Mouse (Mus musculus): Measurements from ENCODE around the gene Tmem231. TPM values are rescaled to one million over a fixed set of nuclear protein-coding genes. Genes with fewer than 3 reads are reported as not detected.

Gene Tmem231
- total RNA-seq, 2 experiments from 2014 or later = 11.7 to 13.2 TPM

DNA sequence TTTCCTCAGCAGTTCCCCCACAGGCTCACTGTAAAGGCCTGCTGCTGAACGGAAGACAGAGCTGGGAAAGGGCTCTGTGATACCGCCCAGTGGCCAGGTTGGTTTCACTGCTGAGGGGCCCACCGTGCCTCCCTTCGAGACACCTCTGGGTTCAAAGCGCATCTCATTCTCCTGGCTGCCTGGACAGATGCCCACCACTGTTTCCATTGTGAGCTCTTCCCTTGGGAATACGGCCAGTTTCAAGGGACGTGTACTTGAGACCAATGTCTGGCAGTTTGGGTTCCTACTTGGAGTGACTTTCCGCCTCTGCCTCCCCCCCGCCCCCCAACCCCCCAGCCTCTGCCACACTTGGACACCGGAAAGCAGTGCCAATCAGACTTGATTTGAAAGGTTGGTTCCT, 29.4 kb upstream of the Tmem231 start:
- no peak for TF ChIP-seq CTCF (IDR thresholded peaks at IDR 0.05)
- Histone ChIP-seq H3K27ac (no peak overlapping the region), H3K4me3 (no peak overlapping the region)
- DNase-seq (ENCODE audit: extremely low spot score in 1 of 2, low spot score in 2 of 2) = no peak
- intact Hi-C loops (cut with DNase I) = no loop called here

DNA sequence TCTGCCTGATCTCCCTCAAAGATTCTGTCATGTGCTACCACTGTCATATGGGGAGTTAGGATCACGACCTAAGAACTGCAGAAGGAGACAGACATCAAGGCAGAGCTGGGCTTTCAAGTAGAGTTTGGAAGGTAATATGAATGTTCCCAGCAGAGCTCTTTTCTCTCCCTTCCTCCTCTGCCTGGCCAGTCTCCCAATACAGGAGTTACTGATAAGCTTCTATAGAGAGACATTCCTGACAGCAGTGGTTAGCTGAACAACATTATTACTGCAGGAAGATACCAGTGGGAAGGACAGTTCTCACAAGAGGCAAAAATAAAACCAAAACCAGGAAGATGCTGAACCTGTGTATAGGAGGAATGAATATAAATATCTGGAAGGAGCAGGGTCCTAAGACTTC, 28.9 kb upstream of the Tmem231 start:
- TF ChIP-seq CTCF (IDR thresholded peaks at IDR 0.05) = no peak
- intact Hi-C loops (cut with DNase I) = no loop called here
- no peak overlapping the region for H3K4me3 ChIP-seq
- no peak for DNase-seq (ENCODE audit: extremely low spot score in 1 of 2, low spot score in 2 of 2)
- H3K27ac ChIP-seq = no peak overlapping the region

DNA sequence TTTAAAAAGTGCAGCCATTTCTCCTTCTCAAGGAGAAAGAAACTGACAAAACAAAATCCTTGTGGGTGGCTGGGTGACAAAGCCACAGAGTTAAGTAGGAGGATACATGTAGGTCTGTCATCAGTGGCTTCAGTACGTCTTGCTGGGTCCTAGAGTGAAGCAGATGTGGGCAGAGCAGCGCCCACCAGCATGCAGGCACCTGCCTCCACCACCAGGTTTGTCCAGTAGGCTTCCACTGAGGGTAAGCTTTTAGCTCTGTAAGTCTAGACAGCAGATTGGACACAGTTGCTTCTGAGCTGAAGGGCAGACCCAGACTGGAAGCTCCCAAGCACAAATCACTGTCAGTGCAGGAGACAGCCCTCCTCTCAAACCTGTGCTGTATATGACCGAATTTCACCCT, 27.6 kb upstream of the Tmem231 start:
- no peak for DNase-seq (ENCODE audit: extremely low spot score in 1 of 2, low spot score in 2 of 2)
- TF ChIP-seq CTCF (IDR thresholded peaks at IDR 0.05) = peak; percentile 6
- intact Hi-C loops (cut with DNase I) = no loop called here
- Histone ChIP-seq H3K27ac (no peak overlapping the region), H3K4me3 (no peak overlapping the region)

DNA sequence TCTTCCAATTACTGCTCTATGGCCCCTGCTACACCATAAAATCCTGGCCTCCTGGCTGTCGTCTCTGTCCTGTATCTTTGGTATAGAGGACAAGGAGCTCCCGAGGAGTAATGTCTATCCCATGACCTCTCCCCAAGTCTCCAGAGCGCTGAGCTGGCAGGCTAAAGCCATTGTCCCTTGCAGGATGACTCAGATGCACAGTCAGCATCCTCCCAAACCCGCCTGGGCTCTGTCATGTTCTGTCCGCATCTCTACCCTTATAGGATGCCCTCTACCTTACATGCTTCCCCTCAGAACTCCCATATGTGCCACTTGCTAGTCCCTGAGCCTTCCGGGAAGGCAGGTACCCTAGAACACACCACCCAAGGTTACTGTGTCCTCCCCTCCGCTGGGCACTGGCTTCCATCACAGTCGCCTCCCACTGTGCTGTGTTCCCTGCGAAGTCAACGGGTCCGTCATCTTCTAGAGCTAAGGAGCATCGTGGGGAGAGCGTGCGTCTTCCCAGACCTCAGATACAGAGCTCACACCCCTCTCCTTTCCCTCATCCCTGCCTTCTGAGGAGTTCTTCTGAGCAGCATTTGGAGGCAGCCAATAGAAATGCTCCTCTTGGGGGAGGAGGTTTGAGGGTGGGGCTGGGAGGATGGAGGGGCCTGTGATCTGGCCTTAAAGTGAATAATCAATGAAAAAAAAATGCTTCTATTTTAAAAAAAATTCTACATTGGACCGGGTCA, 27.1 kb upstream of the Tmem231 start:
- Histone ChIP-seq H3K4me3 (no peak overlapping the region), H3K27ac (no peak overlapping the region)
- DNase-seq (ENCODE audit: extremely low spot score in 1 of 2, low spot score in 2 of 2) = no peak
- no peak for TF ChIP-seq CTCF (IDR thresholded peaks at IDR 0.05)
- intact Hi-C loops (cut with DNase I) = no loop called here

DNA sequence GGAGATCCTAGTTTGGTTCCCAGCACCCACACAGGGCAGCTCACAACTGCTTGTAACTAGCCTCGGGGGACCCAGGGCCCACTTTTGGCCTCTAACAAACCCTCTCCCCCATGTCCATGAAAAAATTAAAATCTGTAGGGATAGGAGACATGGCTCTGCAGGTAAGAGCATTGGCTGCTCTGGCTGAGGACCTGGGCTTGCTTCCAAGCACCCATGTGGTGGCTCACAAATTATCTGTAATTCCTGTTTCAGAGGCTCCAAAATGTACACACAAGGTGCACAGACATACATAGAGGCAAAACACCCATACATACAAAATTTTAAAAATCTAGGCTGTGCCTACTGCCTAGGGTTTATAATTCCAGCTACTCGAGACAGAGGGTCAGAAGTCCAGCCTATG, 23.6 kb upstream of the Tmem231 start:
- DNase-seq (ENCODE audit: extremely low spot score in 1 of 2, low spot score in 2 of 2) = no peak
- intact Hi-C loops (cut with DNase I) = no loop called here
- Histone ChIP-seq H3K4me3 (no peak overlapping the region), H3K27ac (no peak overlapping the region)
- no peak for TF ChIP-seq CTCF (IDR thresholded peaks at IDR 0.05)

DNA sequence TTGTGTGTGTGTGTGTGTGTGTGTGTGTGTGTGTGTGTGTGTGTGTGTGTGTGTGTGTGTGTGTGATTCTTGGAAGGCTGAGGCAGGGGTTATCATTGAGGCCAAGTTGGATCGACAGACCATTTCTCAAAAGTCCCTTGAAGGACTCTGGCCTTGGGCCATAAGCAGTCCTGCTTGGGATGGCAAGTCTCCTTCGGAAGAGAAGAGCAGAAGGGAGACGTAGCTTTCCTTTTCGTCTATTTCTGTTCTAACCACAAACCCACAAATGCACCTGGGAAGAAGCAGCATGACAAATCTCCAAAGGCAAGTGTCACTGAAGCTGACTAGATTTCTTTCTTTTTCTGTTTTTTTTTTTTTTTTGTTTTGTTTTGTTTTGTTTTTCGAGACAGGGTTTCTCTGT, 22.2 kb upstream of the Tmem231 start:
- Histone ChIP-seq H3K27ac (no peak overlapping the region), H3K4me3 (no peak overlapping the region)
- DNase-seq (ENCODE audit: extremely low spot score in 1 of 2, low spot score in 2 of 2) = no peak
- intact Hi-C loops (cut with DNase I) = no loop called here
- TF ChIP-seq CTCF (IDR thresholded peaks at IDR 0.05) = no peak

DNA sequence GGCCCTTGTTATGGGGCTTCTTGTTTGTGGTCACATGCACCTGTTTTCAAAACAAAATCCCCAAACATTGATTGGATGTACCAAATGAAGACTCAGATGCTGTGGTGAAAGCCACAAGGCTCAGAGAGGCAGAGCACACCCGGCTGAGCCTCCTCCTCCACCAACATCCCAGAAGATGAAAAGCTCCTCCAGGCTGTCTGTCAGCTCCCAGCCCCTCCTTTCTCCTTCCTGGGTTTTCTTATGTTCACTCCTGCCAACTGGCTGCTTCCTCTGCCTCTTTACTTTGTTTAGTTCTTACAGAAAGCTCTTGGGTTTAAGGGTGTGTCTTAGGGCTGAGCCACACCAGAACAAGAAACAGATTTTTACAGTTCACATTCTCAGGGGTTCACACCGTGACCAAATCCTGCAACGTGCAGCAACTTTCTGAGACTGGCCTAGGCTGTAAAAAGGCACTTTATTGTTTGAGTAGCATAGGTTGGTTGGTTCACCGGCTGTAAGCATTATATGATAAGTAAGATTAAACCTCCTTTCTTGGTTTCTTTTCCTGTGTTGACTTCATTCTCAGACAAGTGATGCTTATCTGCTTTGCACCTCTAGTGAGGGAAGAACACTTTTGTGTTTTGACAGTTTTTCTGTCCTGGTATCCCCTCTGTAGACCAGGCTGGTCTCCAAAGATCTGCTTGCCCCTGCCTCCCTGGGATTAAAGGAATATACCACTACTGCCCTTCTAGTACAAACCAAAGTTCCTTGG, 21.3 kb upstream of the Tmem231 start:
- no peak overlapping the region for H3K27ac ChIP-seq
- TF ChIP-seq CTCF (IDR thresholded peaks at IDR 0.05) = no peak
- no peak overlapping the region for H3K4me3 ChIP-seq
- intact Hi-C loops (cut with DNase I) = no loop called here
- no peak for DNase-seq (ENCODE audit: extremely low spot score in 1 of 2, low spot score in 2 of 2)

DNA sequence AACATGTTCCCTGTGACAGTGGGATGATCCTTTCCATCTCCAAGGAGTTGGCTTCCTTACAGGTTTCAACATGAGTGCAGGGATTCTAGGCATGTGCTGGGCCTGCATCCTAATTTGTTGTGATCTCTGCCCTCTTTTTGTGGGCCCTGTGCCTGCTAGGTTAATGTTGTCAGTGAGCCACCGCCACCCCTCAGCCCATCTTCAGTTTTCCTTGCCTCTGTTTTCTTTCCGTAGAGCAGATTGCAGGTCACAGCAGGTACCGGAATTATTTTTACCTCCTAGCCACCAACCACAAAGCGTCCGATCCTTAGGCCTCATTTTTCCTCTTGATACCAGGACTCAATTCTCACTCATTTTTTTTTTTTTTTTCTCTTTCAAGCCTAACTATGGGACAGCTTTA, 18.3 kb upstream of the Tmem231 start:
- H3K4me3 ChIP-seq = no peak overlapping the region
- no peak for DNase-seq (ENCODE audit: extremely low spot score in 1 of 2, low spot score in 2 of 2)
- no peak for TF ChIP-seq CTCF (IDR thresholded peaks at IDR 0.05)
- intact Hi-C loops (cut with DNase I) = no loop called here
- no peak overlapping the region for H3K27ac ChIP-seq

DNA sequence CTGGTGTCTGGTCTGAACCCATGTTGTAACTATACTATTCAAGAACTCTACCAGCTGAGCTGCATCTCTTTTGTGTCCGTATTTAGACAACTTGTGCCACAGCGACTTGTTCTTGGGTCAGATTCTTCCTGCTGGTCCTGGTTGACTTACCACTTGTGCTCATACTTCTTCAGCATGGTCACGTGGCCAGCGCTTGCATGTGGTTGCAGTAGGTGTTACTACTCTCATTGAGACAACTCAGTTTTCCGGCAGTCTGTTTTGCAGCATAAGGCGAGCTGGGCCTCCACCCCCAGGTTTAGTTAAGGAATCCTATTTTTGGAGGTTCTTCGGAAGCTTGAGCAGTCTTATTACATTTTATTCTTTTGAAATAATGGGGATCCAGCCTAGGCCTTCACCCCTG, 17.6 kb upstream of the Tmem231 start:
- intact Hi-C loops (cut with DNase I) = no loop called here
- TF ChIP-seq CTCF (IDR thresholded peaks at IDR 0.05) = no peak
- Histone ChIP-seq H3K27ac (no peak overlapping the region), H3K4me3 (no peak overlapping the region)
- peak; percentile 32 to 58 for DNase-seq (ENCODE audit: extremely low spot score in 1 of 2, low spot score in 2 of 2)

DNA sequence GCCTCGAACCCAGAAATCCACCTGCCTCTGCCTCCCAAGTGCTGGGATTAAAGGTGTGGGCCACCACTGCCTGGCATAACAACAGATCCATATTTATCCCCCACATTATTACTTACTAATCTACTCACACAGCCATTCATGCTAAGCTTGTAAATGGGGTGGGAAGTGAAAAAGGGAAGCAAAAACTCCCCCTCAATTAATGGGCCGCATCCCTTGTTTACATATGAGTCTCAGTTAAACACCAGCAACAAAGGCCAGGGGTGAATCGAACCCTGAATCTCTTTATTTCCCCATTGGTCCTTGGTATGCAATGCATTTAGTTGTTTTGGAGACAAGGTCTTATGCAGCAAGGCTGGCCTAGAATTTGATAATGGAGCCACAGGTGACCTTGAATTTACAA, 17.2 kb upstream of the Tmem231 start:
- no peak for DNase-seq (ENCODE audit: extremely low spot score in 1 of 2, low spot score in 2 of 2)
- Histone ChIP-seq H3K27ac (no peak overlapping the region), H3K4me3 (no peak overlapping the region)
- TF ChIP-seq CTCF (IDR thresholded peaks at IDR 0.05) = no peak
- intact Hi-C loops (cut with DNase I) = no loop called here

DNA sequence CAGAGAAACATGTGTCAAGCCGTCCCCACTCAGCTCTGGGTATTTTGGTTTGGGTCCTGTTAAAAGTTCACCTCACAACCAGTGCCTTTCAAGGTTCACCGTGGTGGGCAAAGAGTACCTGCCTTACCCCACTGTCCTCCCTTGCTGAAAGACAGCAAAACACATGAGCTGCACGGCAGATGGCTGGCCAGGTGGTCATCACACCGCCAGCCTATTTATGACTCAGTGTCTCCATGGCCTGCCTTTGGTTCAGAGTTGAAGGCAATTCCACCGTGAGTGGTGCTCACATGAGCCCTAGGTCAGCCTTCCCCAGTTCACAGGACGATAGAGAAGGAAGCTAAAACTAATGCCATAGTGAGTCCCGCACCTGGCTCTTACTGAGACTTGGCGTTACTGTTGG, 14.3 kb upstream of the Tmem231 start:
- H3K4me3 ChIP-seq = no peak overlapping the region
- DNase-seq (ENCODE audit: extremely low spot score in 1 of 2, low spot score in 2 of 2) = no peak
- intact Hi-C loops (cut with DNase I) = no loop called here
- no peak overlapping the region for H3K27ac ChIP-seq
- no peak for TF ChIP-seq CTCF (IDR thresholded peaks at IDR 0.05)

DNA sequence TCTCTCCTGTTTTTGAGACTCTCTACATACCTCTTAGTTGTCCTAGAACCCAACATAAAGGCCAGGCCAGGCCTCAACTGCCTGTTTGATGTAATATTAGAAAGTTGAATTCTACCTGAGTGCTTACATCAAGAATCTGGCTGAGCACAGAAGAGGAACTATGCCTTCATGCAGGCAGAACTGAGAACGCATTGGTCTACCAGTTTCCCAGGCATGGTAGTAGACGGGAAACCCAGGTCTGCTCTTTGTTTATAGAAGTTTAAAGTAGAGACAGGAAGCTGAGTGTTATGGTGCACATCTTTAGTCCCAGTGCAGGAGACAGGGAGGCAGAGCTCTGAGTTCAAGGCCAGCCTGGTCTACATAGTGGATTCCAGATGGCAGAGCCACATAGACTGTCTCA, 13.5 kb upstream of the Tmem231 start:
- no peak for DNase-seq (ENCODE audit: extremely low spot score in 1 of 2, low spot score in 2 of 2)
- H3K27ac ChIP-seq = no peak overlapping the region
- no peak overlapping the region for H3K4me3 ChIP-seq
- no peak for TF ChIP-seq CTCF (IDR thresholded peaks at IDR 0.05)
- intact Hi-C loops (cut with DNase I) = no loop called here

DNA sequence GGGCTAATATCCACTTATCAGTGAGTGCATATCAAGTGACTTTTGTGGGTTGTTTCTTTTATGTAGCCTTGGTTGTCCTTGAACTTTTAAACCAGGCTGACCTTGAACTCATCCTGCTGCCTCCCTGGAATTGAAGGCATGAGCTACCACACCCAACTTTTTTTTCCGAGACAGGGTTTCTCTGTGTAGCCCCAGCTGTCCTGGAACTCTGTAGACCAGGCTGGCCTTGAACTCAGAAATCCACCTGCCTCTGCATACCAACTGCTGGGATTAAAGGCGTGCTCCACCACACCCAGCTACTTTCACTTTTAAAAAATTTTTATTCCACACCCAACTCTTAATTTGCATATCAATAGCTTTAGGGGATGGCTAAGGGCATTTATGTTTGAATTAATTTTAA, 9.9 kb upstream of the Tmem231 start:
- TF ChIP-seq CTCF (IDR thresholded peaks at IDR 0.05) = no peak
- DNase-seq (ENCODE audit: extremely low spot score in 1 of 2, low spot score in 2 of 2) = no peak
- intact Hi-C loops (cut with DNase I) = loop anchor here (5.0 kb wide), 1 partner anchor 49 kb away; the partner anchor contains the start of gene Adat1
- no peak overlapping the region for H3K27ac ChIP-seq
- H3K4me3 ChIP-seq = no peak overlapping the region
